Mouse (Mus musculus): ENCODE results near the gene Prtn3.

The Prtn3 gene

DNA sequence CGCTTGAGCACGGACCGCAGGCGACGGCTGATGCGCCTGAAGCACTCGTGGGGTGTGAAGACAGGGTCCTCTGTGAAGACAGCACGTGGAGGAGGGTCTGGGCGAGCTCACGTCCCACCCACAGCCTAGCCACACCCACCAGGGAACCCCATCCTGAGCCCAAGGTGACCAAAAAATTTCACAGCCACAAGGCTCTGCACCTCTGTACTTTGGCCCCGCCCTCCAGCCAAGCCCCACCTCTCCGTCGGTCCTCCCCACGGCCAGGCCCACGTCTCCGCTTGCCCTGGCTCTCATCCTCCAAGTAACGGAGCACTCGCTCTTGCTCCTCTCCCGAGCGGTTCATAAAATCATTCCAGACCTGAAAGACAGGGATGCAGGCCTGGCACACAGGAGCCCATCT lies 38.1 kb downstream of the Prtn3 start:
- no peak for DNase-seq

DNA sequence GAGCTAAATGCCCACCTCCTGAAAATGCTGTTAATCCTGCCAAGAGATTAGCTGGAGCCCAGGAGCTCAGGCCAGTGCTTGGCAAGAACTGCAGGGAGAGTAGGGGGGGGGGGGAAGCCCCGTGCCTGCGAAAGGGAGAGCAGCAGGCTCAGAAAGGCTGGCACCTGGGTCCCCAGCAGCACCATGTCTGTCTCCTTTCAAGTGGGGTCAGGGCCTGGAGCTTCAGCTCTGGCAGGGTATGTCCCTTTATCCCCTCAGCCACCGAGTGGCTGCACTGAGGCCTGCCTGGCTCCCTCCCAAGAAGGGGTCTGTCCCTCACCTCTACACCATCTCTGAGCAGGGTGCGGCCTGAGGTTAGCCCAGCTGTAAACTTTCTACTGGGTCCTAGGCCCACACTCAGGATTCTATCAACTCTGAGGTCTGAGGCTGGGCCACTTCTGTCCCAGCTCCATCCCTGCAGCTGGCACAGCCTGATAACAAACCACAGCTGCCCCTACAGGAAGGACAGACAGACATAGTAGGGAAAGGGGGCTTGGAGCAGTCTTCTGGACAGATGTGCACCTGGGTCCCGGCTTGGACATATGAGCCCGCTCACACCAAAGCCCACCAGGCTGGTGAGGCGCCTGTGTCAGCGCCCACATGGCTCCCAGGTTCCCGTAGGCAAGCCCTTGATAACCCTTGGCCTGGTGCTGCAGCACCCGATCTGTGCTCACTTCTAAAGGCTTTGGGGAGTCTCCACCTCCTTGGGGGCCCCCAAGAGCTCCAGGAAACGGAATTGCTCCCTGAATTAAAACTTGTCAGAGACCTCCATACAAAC lies 40.1 kb downstream of the Prtn3 start:
- DNase-seq, result no peak

DNA sequence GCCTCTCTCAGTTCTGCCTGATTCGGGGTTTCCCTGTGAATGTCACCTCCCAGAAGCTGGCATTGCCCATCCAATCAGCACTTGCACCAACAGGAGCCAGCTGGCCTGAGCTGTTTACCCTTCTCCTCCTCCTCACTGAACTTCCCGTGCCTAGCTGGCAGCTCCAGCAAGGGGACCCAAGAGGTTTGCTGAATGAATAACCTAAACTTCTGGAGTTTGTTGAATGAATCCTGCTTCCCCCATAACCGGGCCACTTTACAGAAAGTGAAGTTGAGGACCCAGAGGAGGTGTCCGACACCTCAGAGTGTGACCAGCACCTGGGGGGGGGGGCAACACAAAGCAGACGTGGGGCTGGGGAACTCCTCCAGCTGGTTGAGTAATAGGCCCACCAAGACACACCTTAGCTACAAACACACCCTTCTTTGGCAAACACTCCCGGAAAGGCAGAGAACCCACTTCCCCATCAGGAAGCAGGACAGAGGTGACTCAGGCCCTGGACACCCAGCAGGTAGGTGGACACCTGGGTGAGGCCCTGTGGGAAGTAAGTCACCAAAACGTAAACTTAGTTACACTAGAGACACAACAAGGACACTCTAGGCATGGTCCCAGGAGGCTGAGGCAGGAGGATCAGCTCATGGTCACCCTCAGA lies 40.8 kb downstream of the Prtn3 start:
- peak; percentile 72 for DNase-seq

DNA sequence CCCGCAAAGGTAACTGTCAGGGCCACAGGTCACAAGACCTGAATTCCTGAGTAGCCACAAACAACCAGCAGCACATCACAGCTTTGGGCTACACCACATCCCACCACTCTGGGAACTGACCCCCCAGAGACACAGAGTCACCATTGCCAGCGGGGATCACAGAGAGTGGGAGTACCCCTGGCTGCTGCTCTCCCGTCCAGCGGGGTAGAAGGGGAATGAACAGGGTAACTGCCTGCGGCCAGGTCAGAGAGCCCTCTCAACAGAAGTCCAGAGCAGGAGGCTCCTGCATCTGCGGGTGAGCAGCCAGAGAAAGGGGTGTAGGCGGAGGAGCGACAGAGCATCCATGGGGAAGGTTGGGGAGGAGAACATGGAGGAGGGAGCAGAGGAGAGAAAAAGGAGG lies 41.8 kb downstream of the Prtn3 start:
- DNase-seq, result no peak

DNA sequence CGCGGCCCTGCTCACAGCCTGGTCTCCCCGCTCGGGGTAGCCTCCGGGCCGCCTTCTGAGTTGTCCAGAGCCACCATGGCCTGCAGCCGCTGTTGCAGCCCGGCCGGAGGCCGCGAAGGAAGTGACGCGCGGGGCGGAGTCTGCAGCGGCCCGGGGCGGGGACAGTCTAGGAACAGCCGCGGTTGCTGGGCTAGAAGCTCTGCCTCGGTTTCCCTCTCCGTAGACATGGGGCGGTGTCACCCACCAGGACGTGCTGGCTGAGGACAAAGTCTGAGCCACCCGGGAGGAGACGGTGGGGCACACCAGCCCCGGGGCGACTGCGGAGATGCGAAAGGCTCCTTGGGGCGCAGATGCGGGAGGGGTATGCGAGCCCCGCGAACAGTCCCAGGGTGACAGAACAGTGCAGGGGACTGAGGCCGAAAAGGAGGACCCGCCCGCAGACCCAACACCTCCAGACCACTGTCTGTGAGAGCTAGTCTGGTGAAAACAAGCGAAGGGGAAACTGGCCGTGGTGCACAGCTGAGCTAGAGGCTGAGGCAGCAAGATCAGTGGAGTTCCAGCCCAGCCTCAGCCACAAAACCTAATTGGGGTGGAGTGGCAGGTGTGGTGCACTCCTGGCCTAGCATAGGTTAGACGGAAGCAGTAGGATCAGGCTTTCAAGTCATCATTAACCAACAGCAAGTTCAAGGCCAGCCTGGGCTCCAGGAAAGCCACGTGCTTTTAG lies 42.7 kb downstream of the Prtn3 start, which contains the start of gene Kiss1r:
Gene Kiss1r (plus strand): TSS at position 164 of the 724 bp plus-strand sequence.
- peak; percentile 94 for DNase-seq

DNA sequence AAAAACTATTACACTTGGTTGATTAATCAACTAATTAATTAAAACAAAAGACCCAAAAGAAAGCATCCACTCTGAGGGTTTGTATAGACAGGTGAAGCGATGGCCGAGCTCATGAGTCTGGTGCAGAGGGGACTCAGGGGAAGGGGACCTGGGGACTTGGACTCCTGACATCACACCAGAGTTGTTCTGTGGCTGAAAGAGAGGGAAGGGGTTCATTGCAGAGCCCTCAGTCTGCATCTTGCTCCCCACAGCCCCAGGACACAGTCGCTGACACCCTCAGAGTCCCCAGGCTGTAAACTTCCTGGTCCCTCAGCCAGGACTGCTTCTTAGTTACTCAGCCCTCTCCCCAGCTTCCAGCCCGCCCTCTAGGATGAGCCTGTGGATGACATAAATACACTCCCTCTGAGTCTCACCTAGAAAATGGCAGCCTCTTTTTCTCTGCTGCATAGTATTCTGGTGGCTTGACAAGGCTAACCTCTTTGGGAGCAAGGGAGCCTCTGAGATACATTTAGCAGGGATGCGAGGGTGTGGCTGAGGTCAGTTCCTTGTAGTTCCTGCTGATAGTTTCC lies 43.3 kb downstream of the Prtn3 start:
- DNase-seq, result no peak

DNA sequence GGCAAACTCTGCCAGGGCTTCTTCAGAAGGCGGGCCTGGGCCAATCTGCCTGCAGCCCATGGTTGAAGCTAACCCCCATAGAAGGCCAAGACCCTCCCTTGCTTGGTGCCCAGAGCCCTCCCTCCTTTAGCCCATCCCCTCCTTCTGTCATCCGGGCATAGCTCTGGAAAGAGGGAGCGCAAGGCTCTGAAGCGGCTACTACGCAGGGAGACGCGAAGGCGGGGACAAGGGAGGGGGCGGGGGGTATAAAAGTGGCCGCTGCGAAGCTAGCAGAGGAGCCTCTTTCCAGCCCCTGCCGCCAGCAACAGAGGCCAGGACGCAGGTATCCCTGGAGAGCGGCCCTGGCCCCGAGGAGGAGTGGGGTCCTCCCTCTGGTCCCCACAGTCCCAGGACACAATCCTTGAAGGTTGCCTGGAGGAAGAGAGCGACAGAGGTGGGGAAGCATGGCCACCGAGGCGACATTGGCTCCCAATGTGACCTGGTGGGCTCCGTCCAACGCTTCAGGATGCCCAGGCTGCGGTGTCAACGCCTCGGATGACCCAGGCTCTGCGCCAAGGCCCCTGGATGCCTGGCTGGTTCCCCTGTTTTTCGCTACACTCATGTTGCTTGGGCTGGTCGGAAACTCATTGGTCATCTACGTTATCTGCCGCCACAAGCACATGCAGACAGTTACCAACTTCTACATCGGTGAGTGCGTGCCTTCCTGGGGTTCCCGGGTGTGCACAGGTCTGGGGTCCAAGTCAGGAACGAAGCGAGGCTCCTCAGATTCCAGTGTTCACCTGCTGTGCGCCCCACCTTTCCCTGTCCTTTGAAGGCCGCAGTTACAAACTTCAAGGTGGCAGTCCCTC lies 44.2 kb downstream of the Prtn3 start:
- DNase-seq, result peak; percentile 56

DNA sequence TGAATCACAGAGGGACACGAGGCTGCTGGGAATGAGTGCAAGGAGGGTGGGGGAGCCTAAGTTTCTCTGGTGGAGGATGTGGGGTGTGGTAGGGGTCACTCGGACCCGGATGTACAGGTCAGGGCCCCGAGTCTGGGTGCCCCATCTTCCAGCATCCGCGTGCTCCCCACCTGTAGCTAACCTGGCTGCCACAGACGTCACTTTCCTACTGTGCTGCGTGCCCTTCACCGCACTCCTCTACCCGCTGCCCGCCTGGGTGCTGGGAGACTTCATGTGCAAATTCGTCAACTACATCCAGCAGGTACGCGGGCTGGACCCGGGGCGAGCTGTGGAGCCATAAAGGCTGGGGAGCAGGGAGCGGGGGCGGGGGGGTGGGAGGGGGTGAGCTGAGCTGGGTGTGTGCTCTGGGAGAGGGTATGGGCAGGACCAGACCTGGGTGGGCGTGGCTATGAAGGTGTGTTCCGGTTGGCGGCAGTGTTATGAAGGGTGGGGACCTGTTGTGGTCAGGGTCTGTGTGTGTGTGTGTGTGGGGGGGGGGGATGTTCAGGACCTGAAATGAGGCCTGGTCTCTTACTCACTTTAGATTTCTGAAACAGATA lies 45.1 kb downstream of the Prtn3 start:
- DNase-seq, result peak; percentile 67

DNA sequence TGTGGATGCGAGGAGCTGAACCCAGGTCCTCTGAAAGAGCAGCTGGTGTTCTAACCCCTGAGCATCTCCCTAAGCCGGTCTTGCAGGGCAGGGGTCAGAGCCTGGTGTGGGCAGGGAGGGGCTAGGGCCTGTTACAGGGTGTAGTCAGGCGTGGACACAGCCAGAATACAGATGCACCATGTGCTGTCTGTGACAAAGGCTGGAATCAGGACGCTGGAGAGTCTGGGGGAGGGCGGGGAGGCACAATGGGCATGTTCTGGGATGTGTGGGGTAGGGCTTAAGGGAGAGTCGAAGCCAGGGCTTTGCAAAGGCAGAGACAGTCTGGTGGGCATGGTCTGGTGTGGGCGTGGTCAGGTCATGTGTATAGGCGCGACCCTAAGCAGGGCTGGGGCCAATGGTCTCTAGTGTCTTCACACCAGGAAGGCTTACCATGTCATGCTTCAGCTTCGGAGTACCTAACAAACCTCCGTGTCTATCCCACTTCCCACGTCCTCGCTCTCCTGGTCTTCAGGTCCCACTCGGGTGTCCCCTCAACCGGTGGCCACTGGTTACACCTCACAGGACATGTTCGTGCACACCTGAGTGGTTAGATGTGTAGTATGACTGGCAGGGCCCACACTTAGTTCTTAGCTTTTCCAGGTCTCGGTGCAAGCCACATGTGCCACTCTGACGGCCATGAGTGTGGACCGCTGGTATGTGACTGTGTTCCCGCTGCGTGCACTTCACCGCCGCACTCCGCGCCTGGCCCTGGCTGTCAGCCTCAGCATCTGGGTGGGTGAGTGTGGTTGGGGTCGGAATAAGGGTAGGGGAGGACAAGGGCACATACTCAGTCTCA lies 46.0 kb downstream of the Prtn3 start:
- no peak for DNase-seq

DNA sequence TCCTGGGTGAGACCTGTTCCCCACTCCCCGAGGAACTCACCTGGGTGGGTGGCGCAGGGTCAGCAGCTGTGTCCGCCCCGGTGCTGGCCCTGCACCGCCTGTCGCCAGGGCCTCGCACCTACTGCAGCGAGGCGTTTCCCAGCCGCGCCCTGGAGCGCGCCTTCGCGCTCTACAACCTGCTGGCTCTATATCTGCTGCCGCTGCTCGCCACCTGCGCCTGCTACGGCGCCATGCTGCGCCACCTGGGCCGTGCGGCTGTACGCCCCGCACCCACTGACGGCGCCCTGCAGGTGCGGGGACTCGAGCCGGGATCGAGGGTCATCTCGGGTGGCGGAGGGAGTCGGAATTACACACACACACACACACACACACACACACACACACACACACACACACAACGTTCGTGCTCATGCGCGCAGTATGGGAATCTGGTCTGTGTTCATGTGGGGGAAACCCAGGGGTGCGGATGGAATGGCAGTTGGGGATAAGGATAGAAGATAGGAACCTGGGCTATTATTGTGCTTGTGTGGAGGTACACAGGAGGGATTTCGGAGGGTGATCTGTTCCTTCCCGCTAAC lies 46.8 kb downstream of the Prtn3 start, which contains the start of gene R3hdm4:
Gene R3hdm4 (minus strand): TSS at position 251 of the 578 bp plus-strand sequence.
- DNase-seq, result no peak

DNA sequence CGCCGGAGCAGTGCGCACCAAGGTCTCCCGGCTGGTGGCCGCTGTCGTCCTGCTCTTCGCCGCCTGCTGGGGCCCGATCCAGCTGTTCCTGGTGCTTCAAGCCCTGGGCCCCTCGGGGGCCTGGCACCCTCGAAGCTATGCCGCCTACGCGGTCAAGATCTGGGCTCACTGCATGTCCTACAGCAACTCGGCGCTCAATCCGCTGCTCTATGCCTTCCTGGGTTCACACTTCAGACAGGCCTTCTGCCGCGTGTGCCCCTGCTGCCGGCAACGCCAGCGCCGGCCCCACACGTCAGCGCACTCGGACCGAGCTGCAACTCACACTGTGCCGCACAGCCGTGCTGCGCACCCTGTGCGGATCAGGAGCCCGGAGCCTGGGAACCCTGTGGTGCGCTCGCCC lies 47.3 kb downstream of the Prtn3 start:
- no peak for DNase-seq

DNA sequence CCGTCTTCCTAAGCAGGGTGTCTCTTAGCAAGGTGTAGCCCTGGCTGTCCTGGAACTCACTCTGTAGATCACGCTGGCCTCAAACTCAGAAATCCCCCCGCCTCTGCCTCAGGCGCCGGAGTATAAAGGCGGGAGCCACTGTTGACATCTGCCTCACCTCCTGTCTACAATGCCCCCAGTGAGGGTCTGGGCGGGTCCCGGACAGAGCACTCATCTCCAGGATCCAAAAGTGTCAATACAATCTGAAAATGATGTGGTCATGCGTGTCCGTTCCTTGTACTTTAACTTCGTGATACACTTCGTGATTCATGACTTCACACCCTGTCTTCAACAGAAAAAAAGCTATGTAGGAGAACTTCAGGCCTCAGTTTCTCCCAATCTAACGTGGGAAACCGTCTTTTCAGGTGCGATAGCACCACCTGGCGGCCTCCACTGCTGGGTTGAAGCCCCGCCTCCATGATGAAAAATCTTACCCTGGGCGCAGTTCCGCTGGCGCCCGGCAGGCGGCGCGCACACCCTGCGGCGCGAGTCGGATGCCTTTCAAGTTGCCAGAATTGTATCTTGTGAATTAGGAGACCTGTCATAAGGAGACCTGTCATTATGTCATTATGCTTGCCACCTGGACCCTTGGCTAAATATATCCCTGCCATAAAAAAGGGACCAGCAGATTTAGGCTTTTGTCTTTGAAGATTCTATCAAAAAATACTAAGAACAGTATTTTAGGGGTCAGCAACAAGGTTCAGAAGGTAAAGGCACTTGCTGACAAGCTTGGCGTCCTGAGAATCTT lies 50.9 kb downstream of the Prtn3 start:
- DNase-seq, result peak; percentile 95

DNA sequence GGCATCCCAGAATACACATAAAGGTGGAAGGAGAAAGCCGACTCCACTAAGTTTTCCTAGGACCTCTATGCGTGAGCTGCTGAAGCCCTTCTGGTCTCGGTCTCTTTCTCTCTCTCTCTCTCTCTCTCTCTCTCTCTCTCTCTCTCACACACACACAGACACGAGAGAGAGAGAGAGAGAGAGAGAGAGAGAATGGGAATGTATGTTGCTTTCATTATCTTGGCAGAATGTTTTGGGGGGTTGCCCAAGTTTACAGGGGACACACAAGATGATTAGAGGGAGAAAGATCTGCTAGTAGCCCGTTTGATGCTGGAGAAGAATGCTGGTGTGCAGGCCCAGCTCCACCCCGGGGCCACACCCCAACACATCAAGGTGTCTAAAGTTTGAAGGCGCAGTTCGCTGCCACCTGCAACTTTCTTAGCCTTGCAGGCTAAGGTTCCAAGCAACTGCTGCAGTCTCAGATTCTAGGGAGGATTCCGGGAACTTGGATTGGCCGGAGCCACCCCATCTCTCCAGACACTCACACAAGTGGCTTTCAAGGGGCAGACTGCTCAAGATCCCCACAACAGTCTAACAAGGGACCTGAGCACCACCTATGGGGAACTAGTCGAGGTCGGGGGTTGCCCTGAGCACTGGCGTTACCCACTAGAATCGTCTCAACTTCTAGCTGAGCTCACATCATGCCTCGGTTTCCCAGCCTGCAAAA lies 51.7 kb downstream of the Prtn3 start:
- DNase-seq, result no peak

DNA sequence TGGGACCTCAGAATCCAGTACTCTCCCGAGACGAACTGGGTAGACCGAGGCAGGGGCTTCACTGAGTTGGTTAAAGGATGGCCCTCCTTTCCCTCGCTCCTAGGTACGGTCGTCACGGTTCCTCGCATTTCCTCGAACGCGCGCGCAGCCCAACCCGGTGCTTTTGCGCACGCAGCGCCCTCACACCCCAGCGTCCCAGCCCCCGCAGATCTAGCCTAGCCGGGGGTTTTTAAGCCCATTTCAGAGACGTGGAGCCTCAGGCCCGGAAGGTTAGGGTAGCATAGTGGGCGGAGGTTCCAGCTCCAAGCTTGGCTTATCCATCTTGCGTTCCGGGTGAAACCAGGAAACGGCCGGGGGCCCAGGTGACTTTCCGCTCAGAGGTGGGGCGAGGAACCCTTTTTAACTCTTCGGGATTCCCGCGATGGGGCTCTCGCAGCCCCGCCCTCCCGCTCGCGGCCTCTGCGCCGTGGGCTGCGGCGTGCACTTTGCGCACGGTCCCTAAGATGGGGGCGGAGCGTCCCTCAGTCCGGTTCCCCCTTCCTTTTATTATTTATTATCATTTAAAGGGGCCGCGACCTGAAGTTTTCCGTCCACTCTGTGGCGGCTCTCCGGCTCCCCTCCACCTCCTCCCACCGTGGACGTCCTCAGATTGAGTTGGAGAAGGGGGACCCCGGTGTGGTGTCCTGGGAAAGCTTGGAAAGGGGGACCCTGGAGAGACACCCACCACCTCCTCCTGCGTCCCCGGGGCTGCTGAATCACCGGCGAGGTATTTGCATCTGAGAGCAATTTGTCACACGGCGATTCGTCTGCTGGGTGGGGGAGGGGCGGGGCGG lies 52.4 kb downstream of the Prtn3 start, which contains the start of gene Arid3a:
Gene Arid3a (plus strand): TSS at position 553 of the 833 bp plus-strand sequence.
- DNase-seq, result peak; percentile 92

DNA sequence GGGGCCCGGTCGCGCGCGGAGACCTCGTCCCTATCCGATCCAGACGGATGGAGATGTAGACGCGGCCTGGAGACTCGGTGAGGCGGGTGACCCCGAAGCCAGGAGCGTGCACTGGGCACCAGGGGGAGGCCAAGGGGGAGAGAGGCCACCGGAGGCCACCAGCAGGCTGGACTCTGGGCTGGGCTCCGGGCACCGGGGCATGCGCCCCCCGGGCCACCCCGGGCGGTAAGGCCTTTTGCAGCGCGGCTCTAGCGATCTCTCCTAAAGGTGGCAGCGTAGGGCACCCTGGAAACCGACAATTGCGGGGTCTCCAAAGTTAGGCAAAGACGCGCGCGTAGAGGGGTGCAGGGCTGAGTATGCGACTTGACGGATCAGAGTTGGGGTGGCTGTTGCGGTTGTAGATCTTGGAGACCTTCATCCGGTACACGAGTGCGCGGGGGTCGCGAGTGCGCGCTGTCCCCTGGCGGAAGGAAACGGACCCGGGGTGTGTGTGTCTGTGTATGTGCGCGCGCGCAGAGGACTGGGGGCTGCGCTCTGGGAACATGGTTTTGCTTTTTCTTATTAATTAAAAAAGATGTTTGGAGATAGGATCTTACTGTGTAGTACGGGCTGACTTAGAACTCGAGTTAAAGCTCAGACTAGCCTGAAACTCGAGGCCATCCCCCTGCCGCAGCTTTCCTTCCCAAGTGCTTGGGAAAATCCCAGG lies 53.2 kb downstream of the Prtn3 start:
- DNase-seq, result peak; percentile 58

DNA sequence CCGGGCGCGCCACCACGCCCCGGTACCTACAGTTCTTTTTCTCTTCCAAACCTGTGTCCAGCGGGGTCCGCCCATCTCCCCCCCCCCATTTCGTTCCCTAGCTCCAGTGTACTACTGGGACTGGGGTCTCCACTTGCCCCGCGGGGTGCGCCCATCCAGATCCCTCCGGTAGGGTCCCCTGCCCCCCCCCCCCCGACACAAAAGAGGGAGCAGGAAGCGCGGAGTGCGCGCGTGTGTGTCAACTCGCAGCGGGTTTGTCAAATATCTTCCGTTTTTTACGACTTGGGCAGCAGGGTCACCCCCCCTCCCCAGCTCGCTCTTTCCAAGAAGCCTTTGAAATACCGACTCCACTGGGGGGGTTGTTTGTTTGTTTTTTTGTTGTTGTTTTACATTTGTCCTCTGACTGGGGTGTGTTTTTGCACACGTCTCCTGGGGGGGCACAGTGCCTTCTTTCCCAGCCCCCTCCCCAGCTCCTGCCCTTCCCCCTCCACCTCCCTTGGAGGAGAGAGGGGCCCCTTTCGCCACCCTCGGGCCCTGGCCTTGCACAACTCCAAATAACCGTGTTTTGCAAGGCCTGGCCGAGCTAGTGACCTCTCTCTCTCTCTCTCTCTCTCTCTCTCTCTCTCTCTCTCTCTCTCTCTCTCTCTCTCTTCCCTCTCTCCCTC lies 53.9 kb downstream of the Prtn3 start:
- peak; percentile 69 for DNase-seq
